In genomic region chr17:31594590-31594989, GRCm38 (mm10) we compare ENCODE assay signal across 14 mouse cellular contexts. TPM values are rescaled to one million over a fixed set of nuclear protein-coding genes. Genes with fewer than 3 reads are reported as not detected.
A peak's percentile ranks its signal among the peaks of the same experiment; 100 is the strongest.
DNase-seq lines count a peak whose midpoint lies in the region; ATAC-seq and TF ChIP-seq lines count a peak whose summit lies in the region.
"Had no signal": no experiment of that assay in that cellular context is flagged by ENCODE, and none has a peak within 500 bp of the region (broad histone marks: within the 10 kb centered on the region; RNA-seq: fewer than 3 reads in every experiment).

No protein-coding gene starts in this region.

- peak; percentile 32 for DNase-seq in layer of hippocampus, adult 11-12 months (ENCODE audit: low spot score)
- no peak for DNase-seq in layer of hippocampus, postnatal 14 days (ENCODE audit: low spot score in 2 of 2)
- DNase-seq in 416B (ENCODE audit: low read depth), result peak; percentile 53
- no peak for DNase-seq in urinary bladder, postnatal 4 days (ENCODE audit: low spot score in 2 of 2)
- DNase-seq in kidney, adult 2 months, result no peak
- no peak for DNase-seq in thymus, postnatal 25 days
- DNase-seq: cerebellum, adult 11-12 months; gastrocnemius, adult 2 months; heart, postnatal 14 days; kidney, postnatal 25 days had no signal

- TF ChIP-seq POLR2A in kidney, adult 2 months (IDR thresholded peaks at IDR 0.05; ENCODE audit: low read depth, low read length), result no peak

- H3K4me3 ChIP-seq in brown adipose tissue, adult 24 weeks (ENCODE audit: insufficient read depth, low read depth, low read length), result no peak overlapping the region
- H3K4me3 ChIP-seq in kidney, adult 2 months (ENCODE audit: insufficient read depth, low read depth, low read length), result no peak overlapping the region
- H3K4me3 ChIP-seq: embryonic facial prominence, embryonic 13.5 days; gastrocnemius, adult 2 months; limb, embryonic 13.5 days had no signal

- ATAC-seq in megakaryocyte, adult 5-6 weeks (ENCODE audit: poor library complexity, severe bottlenecking), result peak; percentile 99

- peak overlapping the region; percentile 47; the same call in 1 of the 2 replicates for H3K27ac ChIP-seq in brown adipose tissue, adult 24 weeks (replicated peaks; ENCODE audit: low read depth, low read length)
- H3K27ac ChIP-seq in kidney, adult 2 months (ENCODE audit: insufficient read depth, low read depth, low read length), result no peak overlapping the region
- H3K27ac ChIP-seq: embryonic facial prominence, embryonic 13.5 days; gastrocnemius, adult 2 months; limb, embryonic 13.5 days had no signal

- no peaks in the 10 kb centered on the region for H3K27me3 ChIP-seq in kidney, adult 2 months (replicated peaks; ENCODE audit: control insufficient read depth, insufficient read depth, low read length)
- H3K27me3 ChIP-seq: embryonic facial prominence, embryonic 13.5 days; limb, embryonic 13.5 days had no signal

- no peaks in the 10 kb centered on the region for H3K36me3 ChIP-seq in kidney, adult 2 months (ENCODE audit: control insufficient read depth, insufficient read depth, low read length)

- 43% methylated on average over 7 of the region's 7 CpGs for WGBS in kidney, adult 2 months

- TF ChIP-seq CTCF in kidney, adult 2 months (conservative IDR thresholded peaks at IDR 0.05; ENCODE audit: insufficient read depth, insufficient read length, low read depth, low read length), result no peak

- H3K4me1 ChIP-seq in brown adipose tissue, adult 24 weeks (ENCODE audit: control insufficient read depth, insufficient read depth, insufficient read length, low read length), result peaks cover 4% of the 10 kb centered on the region; the same call in 1 of the 2 replicates
- peaks cover 5% of the 10 kb centered on the region; the same call in 1 of the 2 replicates for H3K4me1 ChIP-seq in kidney, adult 2 months (ENCODE audit: control insufficient read depth, insufficient read depth, low read length)
- H3K4me1 ChIP-seq: embryonic facial prominence, embryonic 13.5 days; limb, embryonic 13.5 days had no signal

RNA-seq across cellular contexts. Expression of gene Pknox1, which starts 30.1 kb away (rescaled TPM):
- total RNA-seq in layer of hippocampus, postnatal 14 days (2021), result 10 to 100 TPM; 15.3 to 18.9 TPM
- polyA plus RNA-seq in brown adipose tissue, adult 24 weeks (2012; ENCODE audit: insufficient read depth, insufficient read length, missing spikeins), result 5.8 and 7.0 TPM in 2 replicates
- total RNA-seq in megakaryocyte, adult 5-6 weeks (2015), result 19.5 and 20.8 TPM in 2 replicates
- total RNA-seq in megakaryocyte, adult 5-6 weeks (2017), result 24.7 and 33.1 TPM in 2 replicates
- 19.2 and 19.9 TPM in 2 replicates for polyA plus RNA-seq in kidney, adult 2 months (2012; rRNA removed)

RNA-seq across cellular contexts. Expression of gene Cbs, which starts 42.4 kb away (rescaled TPM):
- total RNA-seq in layer of hippocampus, postnatal 14 days (2021), result 10 to 100 TPM; 75.4 to 91.4 TPM
- 1.1 TPM in 1 of 2 replicates, not detected in the other for polyA plus RNA-seq in brown adipose tissue, adult 24 weeks (2012; ENCODE audit: insufficient read depth, insufficient read length, missing spikeins)
- not detected in 2 replicates for total RNA-seq in megakaryocyte, adult 5-6 weeks (2015)
- not detected in 2 replicates for total RNA-seq in megakaryocyte, adult 5-6 weeks (2017)
- 140 and 154 TPM in 2 replicates for polyA plus RNA-seq in kidney, adult 2 months (2012; rRNA removed)

Comparison
In these comparisons a context has a peak if more than half of its experiments do, and no peak if none do; other contexts are left out.
1. DNase-seq: peak in layer of hippocampus, adult 11-12 months (single experiment) and 416B (single experiment); none in layer of hippocampus, postnatal 14 days (0 of 2), urinary bladder, postnatal 4 days (0 of 2), kidney, adult 2 months (single experiment) and thymus, postnatal 25 days (single experiment).
2. RNA of gene Cbs, which starts 42.4 kb away (total RNA-seq): 75.4 to 91.4 TPM in layer of hippocampus, postnatal 14 days; not detected in megakaryocyte, adult 5-6 weeks; every median in the first group is over 10 times any median in the second.